Mouse (Mus musculus): Measurements from ENCODE around the gene Errfi1. TPM values are rescaled to one million over a fixed set of nuclear protein-coding genes. Genes with fewer than 3 reads are reported as not detected.
A peak's percentile ranks its signal among the peaks of the same experiment; 100 is the strongest.

The Errfi1 gene
- total RNA-seq, 1 experiment from 2014 or later: 5.2 TPM

DNA sequence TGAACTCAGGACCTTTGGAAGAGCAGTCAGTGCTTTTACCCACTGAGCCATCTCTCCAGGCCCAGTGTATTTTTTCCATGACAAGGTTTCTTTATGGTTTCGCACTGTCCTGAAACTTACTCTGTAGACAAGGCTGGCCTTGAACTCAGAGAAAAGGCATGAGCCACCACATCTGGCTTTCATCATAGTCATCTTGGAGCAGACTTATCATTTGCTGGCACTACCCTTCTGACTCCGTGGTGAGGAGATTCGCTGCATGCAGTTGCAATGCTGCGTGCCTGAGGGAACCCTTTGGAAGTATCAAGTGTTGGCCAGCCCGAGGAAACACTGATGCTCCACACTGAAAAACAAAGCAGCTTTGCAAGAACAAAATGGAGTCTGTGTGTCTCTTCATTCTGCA lies 11.7 kb upstream of the Errfi1 start:
- no peak for ATAC-seq (ENCODE audit: extremely low read depth, insufficient number of reproducible peaks, low FRiP score, poor library complexity, severe bottlenecking)

GRCm38 (mm10) chr4:150843181-150843580 lies 10.5 kb upstream of the Errfi1 start:
- ATAC-seq (ENCODE audit: extremely low read depth, insufficient number of reproducible peaks, low FRiP score, poor library complexity, severe bottlenecking): no peak

DNA sequence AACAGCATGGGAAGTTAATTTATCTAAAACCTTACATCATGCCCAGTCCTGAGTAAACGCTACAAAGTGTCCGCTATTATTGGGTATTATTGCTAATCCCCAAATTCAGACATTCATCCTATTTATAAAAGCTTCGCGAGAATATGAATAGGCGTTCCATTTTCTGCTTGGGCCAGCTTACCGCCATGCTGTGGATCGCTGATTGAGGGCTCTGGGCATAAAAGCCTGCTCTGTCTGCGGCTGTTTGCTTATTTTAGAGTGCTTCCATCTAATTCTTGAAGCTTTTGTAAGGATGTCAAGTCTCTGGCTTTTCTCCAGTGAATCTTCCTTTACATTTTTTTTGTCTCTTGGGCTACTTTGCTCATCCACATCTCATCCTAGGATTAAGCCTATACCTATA lies 7.4 kb upstream of the Errfi1 start:
- no peak for ATAC-seq (ENCODE audit: extremely low read depth, insufficient number of reproducible peaks, low FRiP score, poor library complexity, severe bottlenecking)

- no peak for ATAC-seq (ENCODE audit: extremely low read depth, insufficient number of reproducible peaks, low FRiP score, poor library complexity, severe bottlenecking)
Observed at GRCm38 (mm10) chr4:150849964-150850363, 3.8 kb upstream of the Errfi1 start.

DNA sequence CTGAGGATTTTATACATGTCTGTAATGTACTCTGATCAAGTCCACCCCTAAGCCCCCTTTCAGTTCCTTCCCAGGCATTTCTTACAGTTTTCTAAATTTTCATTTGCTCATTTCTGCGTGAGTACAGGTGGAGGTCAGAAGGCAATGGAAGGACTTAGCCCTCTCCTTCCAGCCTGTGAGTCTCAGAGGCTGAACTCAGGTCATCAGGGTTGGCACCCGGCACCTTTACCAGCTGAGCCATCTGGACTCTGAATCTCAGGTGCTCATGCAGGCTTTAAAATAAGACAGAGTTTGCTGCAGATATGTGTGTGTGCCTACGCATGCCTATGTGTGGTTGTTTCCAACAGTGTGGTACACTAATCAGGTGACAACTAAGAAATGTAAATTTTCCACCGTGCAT lies 2.8 kb upstream of the Errfi1 start:
- no peak for ATAC-seq (ENCODE audit: extremely low read depth, insufficient number of reproducible peaks, low FRiP score, poor library complexity, severe bottlenecking)

DNA sequence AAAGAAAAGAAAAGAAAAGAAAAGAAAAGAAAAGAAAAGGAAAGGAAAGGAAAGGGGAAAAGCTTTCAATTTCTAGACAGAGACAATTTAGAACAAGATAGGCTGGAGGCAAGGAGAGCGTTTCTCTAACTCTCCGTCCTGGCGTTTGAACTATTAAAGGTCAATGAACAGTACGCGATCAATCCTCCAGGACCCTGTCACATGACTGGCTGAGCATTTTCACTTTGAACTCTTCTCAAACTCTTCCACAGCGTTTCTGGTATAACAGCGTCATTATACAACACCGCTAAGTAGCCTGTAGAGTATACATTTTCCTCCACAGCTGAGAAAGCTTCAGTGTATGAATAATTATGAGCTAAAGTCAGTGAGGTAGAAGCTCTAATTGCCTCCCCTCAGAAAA lies 1.7 kb upstream of the Errfi1 start:
- no peak for ATAC-seq (ENCODE audit: extremely low read depth, insufficient number of reproducible peaks, low FRiP score, poor library complexity, severe bottlenecking)

- ATAC-seq (ENCODE audit: extremely low read depth, insufficient number of reproducible peaks, low FRiP score, poor library complexity, severe bottlenecking): no peak
Observed at GRCm38 (mm10) chr4:150852479-150852878, 1.2 kb upstream of the Errfi1 start.

DNA sequence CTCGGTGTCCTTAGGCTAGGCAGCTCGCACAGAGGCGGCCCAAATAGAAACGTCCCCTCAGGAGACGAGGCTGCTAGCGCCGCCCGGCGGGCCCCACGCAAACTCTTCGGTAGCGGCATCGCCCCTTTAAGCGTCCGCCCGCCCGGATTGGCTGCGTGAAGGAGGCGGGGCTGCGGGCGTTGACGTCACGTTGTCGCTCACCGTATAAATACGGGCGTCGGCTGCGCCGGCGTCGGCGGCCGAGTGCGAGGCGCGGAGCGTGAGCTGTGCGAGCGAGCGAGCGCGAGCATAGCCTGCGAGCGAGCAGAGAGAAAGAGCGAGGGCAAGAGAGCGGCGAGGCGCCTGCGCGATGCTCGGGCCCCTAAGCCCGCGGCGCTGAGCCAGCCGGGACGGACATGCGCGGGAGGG lies 1.1 kb downstream of the Errfi1 start:
- ATAC-seq (ENCODE audit: extremely low read depth, insufficient number of reproducible peaks, low FRiP score, poor library complexity, severe bottlenecking): peak; percentile 93

- ATAC-seq (ENCODE audit: extremely low read depth, insufficient number of reproducible peaks, low FRiP score, poor library complexity, severe bottlenecking): no peak
Observed at GRCm38 (mm10) chr4:150855346-150855745, 1.6 kb downstream of the Errfi1 start.

DNA sequence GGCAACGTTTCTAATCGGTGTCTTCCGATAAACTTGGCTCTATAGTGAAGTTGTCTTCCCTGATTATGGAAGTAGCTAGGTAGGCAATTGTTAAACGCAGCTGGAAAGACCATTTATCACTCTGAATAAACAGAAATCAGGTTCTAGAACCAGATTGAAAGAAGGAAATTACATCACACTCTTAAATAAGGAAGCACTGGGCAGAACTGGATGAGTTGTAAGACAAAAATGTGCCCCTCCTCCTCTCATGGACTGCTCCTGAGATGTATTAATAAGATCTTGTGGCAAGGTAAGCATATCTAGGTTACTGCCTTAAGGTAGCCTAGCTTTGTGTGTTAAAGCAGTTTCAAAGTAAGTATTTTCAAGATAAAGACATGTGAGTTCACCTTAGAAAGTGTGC lies 6.8 kb downstream of the Errfi1 start:
- no peak for ATAC-seq (ENCODE audit: extremely low read depth, insufficient number of reproducible peaks, low FRiP score, poor library complexity, severe bottlenecking)

DNA sequence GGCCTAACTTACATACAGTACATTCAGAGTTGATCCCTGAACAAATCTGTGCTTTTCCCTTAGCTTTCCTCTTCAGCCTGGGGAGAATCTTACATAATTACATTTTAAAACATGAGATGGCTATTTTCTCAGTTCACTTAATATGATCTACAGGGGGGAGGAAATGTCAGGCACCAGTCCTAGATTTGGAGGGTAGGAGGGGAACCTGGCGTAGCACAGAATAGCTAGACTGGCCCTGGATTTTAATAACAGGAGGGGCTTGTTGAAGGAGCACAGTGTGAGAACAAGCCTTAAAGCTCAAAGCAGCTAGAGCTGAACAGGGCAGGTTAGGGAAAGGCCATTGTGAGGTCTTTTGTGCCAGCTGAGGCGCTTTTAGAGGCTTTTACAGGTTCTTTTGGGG lies 7.4 kb downstream of the Errfi1 start:
- no peak for ATAC-seq (ENCODE audit: extremely low read depth, insufficient number of reproducible peaks, low FRiP score, poor library complexity, severe bottlenecking)

- ATAC-seq (ENCODE audit: extremely low read depth, insufficient number of reproducible peaks, low FRiP score, poor library complexity, severe bottlenecking): no peak
Observed at GRCm38 (mm10) chr4:150862626-150863375, 9.1 kb downstream of the Errfi1 start.

GRCm38 (mm10) chr4:150865371-150865770 lies 11.7 kb downstream of the Errfi1 start:
- no peak for ATAC-seq (ENCODE audit: extremely low read depth, insufficient number of reproducible peaks, low FRiP score, poor library complexity, severe bottlenecking)

DNA sequence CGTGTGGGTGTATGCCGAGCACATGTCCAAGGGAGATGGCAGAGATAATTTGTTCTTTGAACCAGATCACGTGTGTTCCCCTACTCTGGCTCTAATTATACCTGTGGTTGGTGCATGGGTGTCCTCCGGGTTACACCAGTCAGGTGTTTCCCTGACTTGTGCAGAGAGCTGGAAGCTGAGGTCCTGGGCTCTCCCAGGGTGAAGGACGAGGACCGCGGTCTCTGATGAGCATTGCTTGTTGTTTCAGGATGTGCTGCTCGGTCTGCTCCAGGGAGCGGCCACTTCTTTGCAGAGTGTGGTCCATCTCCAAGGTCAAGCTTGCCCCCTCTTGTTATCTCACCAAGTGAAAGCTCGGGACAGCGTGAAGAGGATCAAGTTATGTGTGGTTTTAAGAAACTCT lies 12.3 kb downstream of the Errfi1 start:
- no peak for ATAC-seq (ENCODE audit: extremely low read depth, insufficient number of reproducible peaks, low FRiP score, poor library complexity, severe bottlenecking)

DNA sequence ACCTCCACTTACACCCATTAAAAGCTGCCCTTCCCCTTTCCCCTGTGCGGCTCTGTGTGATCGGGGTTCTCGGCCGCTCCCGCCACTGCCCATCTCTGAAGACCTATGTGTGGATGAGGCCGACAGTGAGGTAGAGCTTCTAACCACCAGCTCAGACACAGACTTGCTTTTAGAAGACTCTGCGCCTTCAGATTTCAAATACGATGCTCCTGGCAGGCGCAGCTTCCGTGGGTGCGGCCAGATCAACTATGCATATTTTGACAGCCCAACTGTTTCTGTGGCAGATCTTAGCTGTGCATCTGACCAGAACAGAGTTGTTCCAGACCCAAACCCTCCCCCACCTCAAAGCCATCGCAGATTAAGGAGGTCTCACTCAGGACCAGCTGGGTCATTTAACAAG lies 12.8 kb downstream of the Errfi1 start:
- ATAC-seq (ENCODE audit: extremely low read depth, insufficient number of reproducible peaks, low FRiP score, poor library complexity, severe bottlenecking): no peak

GRCm38 (mm10) chr4:150868161-150868560 lies 14.4 kb downstream of the Errfi1 start:
- no peak for ATAC-seq (ENCODE audit: extremely low read depth, insufficient number of reproducible peaks, low FRiP score, poor library complexity, severe bottlenecking)

DNA sequence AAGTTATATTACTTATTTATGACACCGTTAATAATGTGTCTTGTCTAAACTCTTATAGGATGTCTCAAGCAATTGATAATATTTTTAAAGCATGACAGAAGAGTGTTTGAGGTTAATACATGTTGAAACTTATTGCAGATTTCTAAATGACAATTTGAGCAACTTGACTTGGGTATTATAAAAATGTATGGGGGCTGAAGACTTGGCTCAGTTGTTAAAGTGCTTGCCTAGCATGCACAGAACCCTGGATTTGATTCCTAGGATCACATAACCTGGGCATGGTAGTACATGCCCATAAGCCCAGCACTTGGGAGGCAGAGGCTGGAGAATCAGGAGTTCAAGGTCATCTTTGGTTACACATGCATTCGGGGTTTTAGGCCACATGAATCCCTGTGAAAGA lies 15.1 kb downstream of the Errfi1 start:
- no peak for ATAC-seq (ENCODE audit: extremely low read depth, insufficient number of reproducible peaks, low FRiP score, poor library complexity, severe bottlenecking)

DNA sequence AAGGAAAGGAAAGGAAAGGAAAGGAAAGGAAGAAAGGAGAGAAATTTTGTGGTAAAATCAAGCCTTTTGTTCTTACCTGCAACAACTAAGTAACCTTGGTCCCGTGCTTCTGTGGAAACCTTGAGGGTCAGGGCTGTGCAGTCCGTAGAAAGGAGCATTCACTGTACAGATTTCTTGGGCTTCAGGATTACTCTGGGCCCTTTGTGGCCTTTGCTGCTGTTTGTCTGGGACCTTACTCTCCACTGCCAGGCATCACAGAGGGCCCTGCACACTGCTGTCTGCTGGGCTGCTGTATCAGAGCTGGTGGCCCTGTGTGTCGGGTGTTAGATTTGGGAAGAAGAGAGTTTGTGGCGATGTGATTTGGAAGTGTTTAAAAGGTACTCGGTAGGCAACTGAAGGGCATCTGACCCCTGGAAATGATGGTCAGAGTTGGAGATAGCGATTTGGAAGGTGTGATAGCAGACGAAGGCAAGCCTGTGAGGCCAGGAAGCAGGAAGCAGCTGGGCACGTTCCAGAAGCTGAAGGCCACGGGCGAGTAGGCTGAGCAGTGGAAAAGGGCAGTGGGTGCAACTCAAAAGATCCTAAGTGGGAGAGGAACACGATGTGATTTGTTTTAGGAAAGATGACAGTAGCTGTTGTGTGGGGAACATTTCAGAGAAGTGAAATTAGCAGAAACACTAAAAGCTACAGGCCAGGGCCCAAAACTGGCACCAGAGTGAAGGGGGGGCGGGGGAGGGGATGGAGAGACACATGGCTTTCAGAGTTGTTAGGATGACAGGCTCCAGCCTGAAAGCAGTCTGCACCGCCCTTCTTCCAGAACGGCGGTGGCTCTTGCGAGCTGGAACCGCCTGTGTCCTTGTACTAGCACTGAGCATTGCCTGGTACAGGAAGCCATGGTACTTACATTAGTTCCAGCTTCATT lies 15.8 kb downstream of the Errfi1 start:
- ATAC-seq (ENCODE audit: extremely low read depth, insufficient number of reproducible peaks, low FRiP score, poor library complexity, severe bottlenecking): no peak

DNA sequence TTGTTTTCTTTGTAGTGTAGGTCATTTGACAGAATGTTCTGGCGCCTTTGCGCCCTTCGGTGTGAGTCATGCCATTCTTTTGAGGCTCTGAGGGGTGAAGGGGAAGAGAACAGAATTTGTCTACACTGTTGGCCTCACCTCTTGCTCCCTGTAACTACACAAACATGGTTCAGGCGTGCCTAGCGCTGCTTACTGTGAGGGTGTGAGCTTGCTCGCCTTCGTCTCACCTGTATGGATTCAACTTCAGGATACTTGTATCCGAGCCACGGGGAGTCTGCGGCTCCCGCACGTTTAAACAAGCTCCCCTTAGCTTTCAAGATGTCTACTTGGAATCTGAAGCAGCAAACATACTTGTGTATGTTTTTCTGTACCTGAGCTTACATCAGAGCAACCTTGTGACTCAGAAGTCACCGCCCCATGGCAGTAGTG lies 17.3 kb downstream of the Errfi1 start:
- ATAC-seq (ENCODE audit: extremely low read depth, insufficient number of reproducible peaks, low FRiP score, poor library complexity, severe bottlenecking): no peak

Measured in neutrophil, adult 5-6 weeks (primary cell).